Comparison of ENCODE assay signal across 8 mouse cellular contexts in the genomic region with DNA sequence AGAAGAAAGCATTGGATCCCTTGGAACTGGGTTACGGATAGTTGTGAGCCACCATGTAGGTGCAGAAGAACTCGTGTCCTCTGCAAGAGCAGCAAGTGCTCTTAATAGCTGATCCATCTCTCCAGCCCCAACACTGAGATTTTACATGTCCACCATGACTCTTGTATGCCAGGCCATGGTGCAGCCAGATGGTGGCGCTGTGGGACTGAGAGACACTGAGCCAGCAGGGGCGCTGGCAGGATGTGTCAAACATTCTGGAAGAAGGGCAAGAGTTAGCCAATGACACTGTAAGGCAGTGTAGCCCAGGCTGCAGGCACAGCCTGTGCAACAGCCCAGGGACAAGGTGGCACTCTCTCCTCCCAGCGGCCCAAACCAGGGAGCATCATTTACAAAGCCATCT. TPM values are rescaled to one million over a fixed set of nuclear protein-coding genes. Genes with fewer than 3 reads are reported as not detected.
A peak's percentile ranks its signal among the peaks of the same experiment; 100 is the strongest.
DNase-seq lines count a peak whose midpoint lies in the region; ATAC-seq lines count a peak whose summit lies in the region.

No protein-coding gene starts in this region.

- no peaks in the 10 kb centered on the region for H3K4me1 ChIP-seq in intestine, embryonic 14.5 days (replicated peaks; ENCODE audit: control insufficient read depth, insufficient read depth, low read length)
- no peaks in the 10 kb centered on the region for H3K4me1 ChIP-seq in intestine, embryonic 16.5 days (ENCODE audit: control insufficient read depth, insufficient read depth, low read length)
- peaks cover 32% of the 10 kb centered on the region for H3K4me1 ChIP-seq in embryonic facial prominence, embryonic 10.5 days
- no peaks in the 10 kb centered on the region; the same call in 1 of the 2 replicates for H3K4me1 ChIP-seq in hindbrain, embryonic 14.5 days (replicated peaks; ENCODE audit: control insufficient read depth, insufficient read depth, low read length)
- H3K4me1 ChIP-seq in midbrain, embryonic 14.5 days (ENCODE audit: control insufficient read depth, insufficient read depth, low read length), result no peaks in the 10 kb centered on the region

- no peaks in the 10 kb centered on the region for H3K36me3 ChIP-seq in intestine, embryonic 14.5 days (ENCODE audit: control insufficient read depth, insufficient read depth, low read length)
- H3K36me3 ChIP-seq in intestine, embryonic 16.5 days (ENCODE audit: control insufficient read depth, insufficient read depth, low read length), result no peaks in the 10 kb centered on the region; the same call in 1 of the 2 replicates
- H3K36me3 ChIP-seq in embryonic facial prominence, embryonic 10.5 days (replicated peaks), result no peaks in the 10 kb centered on the region
- no peaks in the 10 kb centered on the region for H3K36me3 ChIP-seq in hindbrain, embryonic 14.5 days (replicated peaks; ENCODE audit: control insufficient read depth, insufficient read depth)
- H3K36me3 ChIP-seq in midbrain, embryonic 14.5 days (ENCODE audit: control insufficient read depth, insufficient read depth, low read length), result no peaks in the 10 kb centered on the region

- no peak overlapping the region for H3K27ac ChIP-seq in intestine, embryonic 14.5 days (ENCODE audit: low read depth)
- H3K27ac ChIP-seq in intestine, embryonic 16.5 days (ENCODE audit: low read length), result no peak overlapping the region
- no peak overlapping the region for H3K27ac ChIP-seq in embryonic facial prominence, embryonic 10.5 days (replicated peaks)
- no peak overlapping the region for H3K27ac ChIP-seq in hindbrain, embryonic 14.5 days
- no peak overlapping the region for H3K27ac ChIP-seq in midbrain, embryonic 14.5 days (replicated peaks; ENCODE audit: low read depth, low read length)

- no peak overlapping the region for H3K4me3 ChIP-seq in intestine, embryonic 14.5 days (ENCODE audit: low read depth, low read length)
- H3K4me3 ChIP-seq in intestine, embryonic 16.5 days (ENCODE audit: low read length), result no peak overlapping the region
- H3K4me3 ChIP-seq in embryonic facial prominence, embryonic 10.5 days, result no peak overlapping the region
- no peak overlapping the region for H3K4me3 ChIP-seq in hindbrain, embryonic 14.5 days (replicated peaks; ENCODE audit: low read length)
- H3K4me3 ChIP-seq in midbrain, embryonic 14.5 days (replicated peaks; ENCODE audit: low read depth, low read length), result no peak overlapping the region

- DNase-seq in intestine, embryonic 14.5 days (ENCODE audit: low spot score), result peak; percentile 88
- peak; percentile 91 for DNase-seq in adrenal gland, postnatal 10 days
- peak; percentile 89 for DNase-seq in embryonic facial prominence, embryonic 10.5 days (ENCODE audit: low spot score)
- peak; percentile 81 for DNase-seq in hindbrain, embryonic 14.5 days (ENCODE audit: low spot score)
- DNase-seq in left cerebral cortex, postnatal 36 days (ENCODE audit: low spot score in 2 of 2), result peak; percentile 70 to 73
- peak; percentile 90 for DNase-seq in midbrain, embryonic 14.5 days
- peak; percentile 91 for DNase-seq in testis, postnatal 10 days (ENCODE audit: low spot score)

- H3K4me2 ChIP-seq in intestine, embryonic 14.5 days (ENCODE audit: low read length), result no peak overlapping the region
- H3K4me2 ChIP-seq in intestine, embryonic 16.5 days (ENCODE audit: low read depth, low read length), result no peak overlapping the region
- no peak overlapping the region for H3K4me2 ChIP-seq in hindbrain, embryonic 14.5 days (replicated peaks)
- H3K4me2 ChIP-seq in midbrain, embryonic 14.5 days (ENCODE audit: low read length), result no peak overlapping the region

- no peaks in the 10 kb centered on the region for H3K27me3 ChIP-seq in intestine, embryonic 14.5 days (replicated peaks; ENCODE audit: control insufficient read depth, insufficient read depth, low read length)
- no peaks in the 10 kb centered on the region; the same call in 1 of the 2 replicates for H3K27me3 ChIP-seq in intestine, embryonic 16.5 days (replicated peaks; ENCODE audit: control insufficient read depth, insufficient read depth, low read length)
- H3K27me3 ChIP-seq in embryonic facial prominence, embryonic 10.5 days (replicated peaks; ENCODE audit: low read depth, poor library complexity, severe bottlenecking), result peaks cover 68% of the 10 kb centered on the region
- H3K27me3 ChIP-seq in hindbrain, embryonic 14.5 days (ENCODE audit: control insufficient read depth, insufficient read depth, low read length), result peaks cover 78% of the 10 kb centered on the region
- H3K27me3 ChIP-seq in midbrain, embryonic 14.5 days (ENCODE audit: control insufficient read depth, insufficient read depth, low read length), result peaks cover 55% of the 10 kb centered on the region

- H3K9me3 ChIP-seq in intestine, embryonic 14.5 days (ENCODE audit: control insufficient read depth, low read length), result no peaks in the 10 kb centered on the region
- H3K9me3 ChIP-seq in intestine, embryonic 16.5 days (ENCODE audit: control insufficient read depth, low read length), result no peaks in the 10 kb centered on the region
- no peaks in the 10 kb centered on the region for H3K9me3 ChIP-seq in embryonic facial prominence, embryonic 10.5 days
- H3K9me3 ChIP-seq in hindbrain, embryonic 14.5 days (ENCODE audit: control insufficient read depth, low read length), result no peaks in the 10 kb centered on the region
- H3K9me3 ChIP-seq in midbrain, embryonic 14.5 days (ENCODE audit: control insufficient read depth, low read length), result no peaks in the 10 kb centered on the region

- 31% methylated on average over 5 of the region's 5 CpGs for WGBS in intestine, embryonic 14.5 days
- WGBS in intestine, embryonic 16.5 days, result 31% methylated on average over 5 of the region's 5 CpGs
- 19% methylated on average over 5 of the region's 5 CpGs for WGBS in embryonic facial prominence, embryonic 10.5 days
- 26% methylated on average over 5 of the region's 5 CpGs for WGBS in hindbrain, embryonic 14.5 days
- WGBS in midbrain, embryonic 14.5 days, result 21% methylated on average over 5 of the region's 5 CpGs

- intact Hi-C loops in left cerebral cortex, postnatal 36 days (cut with DNase I), result loop anchor here (5.0 to 10.0 kb wide), 2 partner anchors 193 to 301 kb away; no protein-coding TSS in a partner anchor

- 0 out of 2 replicates have a peak, but pooled peaks have one; percentile 34 for ATAC-seq in intestine, embryonic 14.5 days (replicated peaks; ENCODE audit: low FRiP score, low TSS enrichment, low read depth)
- no peak for ATAC-seq in intestine, embryonic 16.5 days
- ATAC-seq in hindbrain, embryonic 14.5 days (ENCODE audit: low FRiP score), result no peak
- no peak for ATAC-seq in midbrain, embryonic 14.5 days (ENCODE audit: low FRiP score, low TSS enrichment)

- no peak overlapping the region for H3K9ac ChIP-seq in intestine, embryonic 14.5 days (ENCODE audit: low read length)
- H3K9ac ChIP-seq in intestine, embryonic 16.5 days (ENCODE audit: low read depth, low read length), result no peak overlapping the region
- H3K9ac ChIP-seq in hindbrain, embryonic 14.5 days, result no peak overlapping the region
- H3K9ac ChIP-seq in midbrain, embryonic 14.5 days (replicated peaks; ENCODE audit: low read length), result no peak overlapping the region

RNA-seq across cellular contexts. Expression of a gene that starts 14.2 kb away (rescaled TPM):
- 64.6 and 72.8 TPM in 2 replicates for polyA plus RNA-seq in intestine, embryonic 14.5 days (2014; fragmentation: Nextera tagmentation; extraction: Ambion mirVana)
- 374 and 535 TPM in 2 replicates for polyA plus RNA-seq in intestine, embryonic 16.5 days (2015; fragmentation: Nextera tagmentation; extraction: Ambion mirVana)
- 100 to 1,000 TPM in 1 of 2 experiments, 10 to 100 TPM in 1; 61.2 to 175 TPM for total RNA-seq in adrenal gland, postnatal 10 days (2021)
- polyA plus RNA-seq in embryonic facial prominence, embryonic 10.5 days (2016; fragmentation: Nextera tagmentation; extraction: Ambion mirVana), result 13.0 and 16.1 TPM in 2 replicates
- polyA plus RNA-seq in hindbrain, embryonic 14.5 days (2014; fragmentation: Nextera tagmentation; extraction: Ambion mirVana), result 6.1 and 8.0 TPM in 2 replicates
- total RNA-seq in left cerebral cortex, postnatal 36 days (2021), result 10 to 100 TPM; 20.2 to 23.8 TPM
- 7.4 and 8.5 TPM in 2 replicates for polyA plus RNA-seq in midbrain, embryonic 14.5 days (2014; fragmentation: Nextera tagmentation; extraction: Ambion mirVana)
